Mouse (Mus musculus): ENCODE data around the gene Lmo3. TPM values are rescaled to one million over a fixed set of nuclear protein-coding genes. Genes with fewer than 3 reads are reported as not detected.

Gene Lmo3
- total RNA-seq, 2 experiments from 2014 or later: 142 to 176 TPM

DNA sequence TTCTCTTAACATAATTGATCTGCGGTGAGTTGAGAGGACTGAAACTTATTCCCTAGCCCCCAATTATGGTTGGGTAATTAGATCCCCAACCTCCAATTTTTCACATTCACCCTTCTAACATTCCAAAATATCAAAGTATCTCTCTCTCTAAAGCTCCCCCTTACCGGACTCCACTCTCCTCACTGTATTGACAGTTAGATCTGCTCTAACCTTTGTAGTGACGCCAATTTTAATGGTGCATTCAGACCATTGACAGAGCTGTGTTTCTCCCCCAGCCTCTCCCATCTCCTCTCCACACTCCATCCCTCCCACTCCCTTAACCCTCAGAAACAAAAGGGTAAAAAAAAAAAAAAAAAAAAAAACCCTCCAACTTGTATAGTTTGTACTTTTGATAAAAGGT is 154.9 kb downstream of the Lmo3 start:
- intact Hi-C loops (cut with DNase I): loop anchor here (10.0 kb wide), 1 partner anchor 262 kb away; no protein-coding TSS in a partner anchor
- no peak for DNase-seq (ENCODE audit: low spot score in 2 of 2)

GRCm38 (mm10) chr6:138424514-138425225 is 157.1 kb downstream of the Lmo3 start:
- no peak for DNase-seq (ENCODE audit: low spot score in 2 of 2)
- intact Hi-C loops (cut with DNase I): loop anchor here (5.0 to 10.0 kb wide), 2 partner anchors 42 to 260 kb away; no protein-coding TSS in a partner anchor

- intact Hi-C loops (cut with DNase I): loop anchor here (5.0 to 10.0 kb wide), 2 partner anchors 40 to 258 kb away; no protein-coding TSS in a partner anchor
- DNase-seq (ENCODE audit: low spot score in 2 of 2): peak in 1 of 2 experiments; percentile 51
Measured at GRCm38 (mm10) chr6:138422671-138423321, 159.0 kb downstream of the Lmo3 start.

DNA sequence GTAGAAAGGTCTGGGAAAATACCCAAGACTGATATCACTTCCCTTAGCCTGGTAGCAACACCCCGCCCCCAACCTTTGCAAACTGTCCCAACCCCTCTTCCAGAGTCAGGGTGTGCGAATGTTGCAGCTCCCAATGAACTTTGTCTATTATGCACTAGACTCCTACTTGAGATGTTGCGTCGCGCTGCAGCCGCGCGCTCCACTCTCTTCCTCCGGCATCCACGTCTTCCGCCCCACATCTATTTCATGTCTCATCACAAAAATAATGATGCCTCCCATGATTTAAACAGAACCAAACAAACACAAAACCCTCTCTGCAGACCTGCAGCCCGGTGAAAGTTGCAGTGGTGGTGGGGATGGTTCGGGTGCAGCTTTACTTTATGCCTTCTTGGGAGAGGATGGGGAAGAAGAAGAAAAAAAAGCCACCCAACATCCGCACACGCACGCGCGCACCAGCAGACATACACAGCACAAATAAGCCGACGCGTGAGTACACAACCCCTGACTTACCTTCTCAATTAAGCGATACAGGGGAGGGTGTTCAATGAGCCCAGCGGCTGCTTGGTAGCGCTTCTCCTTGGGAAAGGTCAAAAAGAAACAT is 159.7 kb downstream of the Lmo3 start:
- intact Hi-C loops (cut with DNase I): loop anchor here (5.0 to 10.0 kb wide), 2 partner anchors 40 to 257 kb away; no protein-coding TSS in a partner anchor
- DNase-seq (ENCODE audit: low spot score in 2 of 2): peak in 1 of 2 experiments; percentile 55

DNA sequence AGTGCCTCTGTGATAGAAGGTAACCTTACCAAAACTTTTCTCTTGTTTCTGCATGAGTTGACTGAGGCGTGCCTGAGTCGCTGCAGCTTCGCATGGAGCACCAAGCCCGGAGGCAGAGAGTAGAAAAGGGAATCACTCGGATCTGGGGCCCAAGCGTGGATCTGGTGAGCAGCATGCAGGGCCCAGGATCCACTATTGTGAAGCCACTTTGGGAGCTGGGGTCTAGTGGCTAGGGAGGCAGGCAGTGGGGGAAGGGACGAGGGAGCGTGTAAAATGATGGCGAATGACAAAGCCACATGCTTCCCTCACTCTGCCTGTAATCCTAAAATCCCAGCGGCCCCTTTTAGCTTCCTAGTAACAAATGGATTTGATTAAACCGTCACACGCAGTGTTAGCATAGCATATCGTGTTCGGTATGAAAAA is 160.6 kb downstream of the Lmo3 start:
- DNase-seq (ENCODE audit: low spot score in 2 of 2): peak in 1 of 2 experiments; percentile 48

GRCm38 (mm10) chr6:138420536-138420891 is 161.3 kb downstream of the Lmo3 start:
- peak in 1 of 2 experiments; percentile 22 for DNase-seq (ENCODE audit: low spot score in 2 of 2)
- intact Hi-C loops (cut with DNase I): loop anchor here (5.0 to 10.0 kb wide), 2 partner anchors 38 to 256 kb away; no protein-coding TSS in a partner anchor

More for the DNA sequence above, 160.6 kb downstream of the Lmo3 start:
- intact Hi-C loops (cut with DNase I): loop anchor here (5.0 to 10.0 kb wide), 2 partner anchors 39 to 256 kb away; no protein-coding TSS in a partner anchor

- DNase-seq (ENCODE audit: low spot score in 2 of 2): no peak
- intact Hi-C loops (cut with DNase I): loop anchor here (5.0 to 10.0 kb wide), 2 partner anchors 38 to 255 kb away; no protein-coding TSS in a partner anchor
Measured at GRCm38 (mm10) chr6:138419871-138420535, 161.8 kb downstream of the Lmo3 start.

DNA sequence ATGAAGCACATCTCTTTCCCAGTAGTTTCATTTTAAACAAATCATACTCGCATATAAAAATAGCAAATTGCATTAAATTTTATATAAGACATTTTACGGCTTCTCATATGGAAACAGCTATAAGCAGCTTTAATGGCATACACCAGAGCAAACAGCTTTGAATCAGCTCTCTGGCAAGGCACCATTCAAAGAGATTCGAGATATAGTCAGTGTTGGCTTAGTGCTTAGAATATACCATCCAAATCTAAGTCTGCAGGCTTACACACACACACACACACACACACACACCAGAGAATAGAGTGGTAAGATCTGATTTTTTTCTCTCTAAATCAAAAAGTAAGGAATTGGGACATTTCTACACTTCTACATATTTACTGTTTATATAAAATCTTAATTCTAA is 169.7 kb downstream of the Lmo3 start:
- intact Hi-C loops (cut with DNase I): no loop called here
- DNase-seq (ENCODE audit: low spot score in 2 of 2): no peak

- no peak for DNase-seq (ENCODE audit: low spot score in 2 of 2)
- intact Hi-C loops (cut with DNase I): no loop called here
Measured at GRCm38 (mm10) chr6:138402031-138402430, 179.7 kb downstream of the Lmo3 start.

DNA sequence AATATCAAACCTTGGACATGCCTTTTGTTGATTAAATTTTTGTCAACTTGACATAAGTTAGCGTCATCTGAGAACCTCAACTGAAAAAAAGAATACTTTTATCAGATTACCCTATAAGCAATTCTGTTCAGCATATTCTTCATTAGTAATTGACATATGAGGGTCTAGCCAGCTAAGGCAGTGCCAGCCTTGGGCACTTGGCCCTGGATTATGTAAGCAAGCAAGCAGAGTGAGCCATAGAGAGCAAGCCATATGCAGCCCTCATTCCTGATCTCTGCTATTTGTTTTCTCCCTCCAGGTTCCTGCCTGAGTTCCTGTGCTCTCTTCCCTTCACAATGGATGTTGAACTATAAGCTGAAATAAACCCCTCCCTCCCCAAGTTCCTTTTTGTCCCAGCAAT is 182.9 kb downstream of the Lmo3 start:
- DNase-seq (ENCODE audit: low spot score in 2 of 2): no peak
- intact Hi-C loops (cut with DNase I): no loop called here

DNA sequence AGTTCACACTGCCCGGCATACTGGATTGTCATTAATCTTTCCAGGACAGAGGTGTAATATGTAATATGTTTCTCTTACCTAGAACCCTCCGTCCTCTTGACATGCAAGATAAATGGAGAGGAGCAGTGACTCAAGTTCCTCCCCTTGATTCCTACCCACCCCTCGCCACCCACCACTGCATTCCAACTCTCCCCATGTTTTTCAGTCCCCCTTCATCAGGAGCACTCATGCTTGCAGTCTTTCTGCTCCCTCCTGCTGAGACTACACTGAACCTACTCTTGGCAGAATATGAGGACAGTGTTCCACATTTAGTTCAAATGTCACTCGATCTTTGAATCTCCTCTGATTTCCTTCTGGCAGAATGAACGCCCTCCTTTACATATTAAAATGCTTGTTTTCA is 190.7 kb downstream of the Lmo3 start:
- DNase-seq (ENCODE audit: low spot score in 2 of 2): no peak
- intact Hi-C loops (cut with DNase I): no loop called here

DNA sequence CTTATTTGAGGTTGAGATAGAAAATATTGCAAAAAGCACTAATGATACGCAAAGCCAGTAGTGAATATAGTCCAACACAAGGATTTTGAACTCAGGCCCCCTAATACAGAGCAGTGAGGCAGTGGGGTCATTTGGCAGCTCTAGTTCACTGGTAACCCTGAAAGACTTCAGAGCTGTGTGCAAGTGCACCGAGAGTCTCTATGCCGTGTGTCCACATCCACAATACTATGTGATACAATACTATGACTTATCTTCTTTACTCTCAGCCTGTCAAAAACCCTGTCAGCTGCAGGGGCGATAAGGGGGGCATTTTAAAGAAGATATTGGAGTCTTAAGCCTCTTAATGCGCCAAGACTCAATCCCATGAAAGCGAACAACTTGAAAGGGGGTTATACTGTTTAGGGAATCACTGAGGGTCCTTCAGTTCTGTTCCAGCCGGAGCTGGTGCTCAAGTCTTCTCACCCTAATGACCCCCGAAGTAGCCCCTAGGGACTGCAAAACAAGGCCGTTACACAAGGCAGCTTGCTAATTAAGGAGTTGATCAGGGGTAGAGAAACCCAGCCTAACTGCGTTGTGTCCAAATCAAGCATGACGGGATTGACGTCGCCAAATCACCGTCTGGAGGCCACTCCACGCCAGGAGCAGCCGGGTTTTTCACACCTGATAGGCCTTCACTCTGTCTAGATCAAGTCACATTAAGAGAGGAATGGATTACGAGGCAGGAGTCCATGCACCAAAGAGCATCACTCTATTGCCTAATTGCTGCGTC is 193.4 kb downstream of the Lmo3 start:
- intact Hi-C loops (cut with DNase I): no loop called here
- DNase-seq (ENCODE audit: low spot score in 2 of 2): no peak

- intact Hi-C loops (cut with DNase I): loop anchor here (5.0 kb wide), 1 partner anchor 39 kb away; no protein-coding TSS in a partner anchor
- DNase-seq (ENCODE audit: low spot score in 2 of 2): no peak
Measured at GRCm38 (mm10) chr6:138383208-138383607, 198.6 kb downstream of the Lmo3 start.

DNA sequence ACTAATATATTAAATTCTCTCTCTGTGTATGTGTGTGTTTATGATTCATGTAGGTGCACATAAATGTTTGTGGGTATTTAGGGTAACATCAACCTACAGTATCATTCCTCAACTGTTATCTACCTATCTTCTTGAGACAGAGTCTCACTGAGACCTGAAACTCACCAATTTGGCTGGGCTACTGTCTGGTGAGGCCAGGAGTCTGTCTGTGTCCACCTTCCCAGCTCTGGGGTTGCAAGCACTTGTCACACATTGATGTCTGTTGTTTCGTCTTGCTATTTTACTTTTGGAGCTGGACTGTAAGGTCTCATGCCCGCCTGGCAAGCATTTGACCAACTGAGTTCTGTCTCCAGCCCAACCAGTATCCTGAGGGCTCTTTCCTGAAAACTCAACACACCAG is 210.6 kb downstream of the Lmo3 start:
- no peak for DNase-seq (ENCODE audit: low spot score in 2 of 2)
- intact Hi-C loops (cut with DNase I): no loop called here

- no peak for DNase-seq (ENCODE audit: low spot score in 2 of 2)
- intact Hi-C loops (cut with DNase I): no loop called here
Measured at GRCm38 (mm10) chr6:138364111-138364510, 217.7 kb downstream of the Lmo3 start.

GRCm38 (mm10) chr6:138350587-138351345 is 231.0 kb downstream of the Lmo3 start:
- DNase-seq (ENCODE audit: low spot score in 2 of 2): peak in 1 of 2 experiments; percentile 7
- intact Hi-C loops (cut with DNase I): no loop called here

- intact Hi-C loops (cut with DNase I): no loop called here
- DNase-seq (ENCODE audit: low spot score in 2 of 2): no peak
Measured at GRCm38 (mm10) chr6:138346558-138346957, 235.2 kb downstream of the Lmo3 start.

GRCm38 (mm10) chr6:138335858-138336257 is 245.9 kb downstream of the Lmo3 start:
- intact Hi-C loops (cut with DNase I): no loop called here

More at GRCm38 (mm10) chr6:138335858-138336257, 245.9 kb downstream of the Lmo3 start:
- DNase-seq (ENCODE audit: low spot score in 2 of 2): peak in 1 of 2 experiments; percentile 3

Data from left cerebral cortex, postnatal 36 days (tissue).